Mouse (Mus musculus) bone marrow macrophage, adult 2 months (primary cell): ENCODE data around the gene Mrgbp.

Source experiments
- CTCF ChIP-seq: IDR thresholded peaks from 2 replicates; pipeline ENCODE4 v1.5.1; 2012; ENCODE audit warnings: low read depth, mild to moderate bottlenecking, low read length, moderate library complexity
- POLR2A ChIP-seq: IDR thresholded peaks from 2 replicates; pipeline ENCODE4 v1.6.1; 2012; ENCODE audit warnings: mild to moderate bottlenecking, low read depth, low read length, borderline replicate concordance

- TF ChIP-seq CTCF: no peak
- no peak for TF ChIP-seq POLR2A
These were observed 17.3 kb upstream of the Mrgbp start for GRCm38 (mm10) chr2:180563841-180564240.
